Mouse (Mus musculus) bone marrow macrophage, adult 2 months (primary cell): Measurements from ENCODE around the gene Nmral1.

Experiments used
- CTCF ChIP-seq: IDR thresholded peaks from 2 replicates; pipeline ENCODE4 v1.5.1; 2012; ENCODE audit warnings: low read depth, mild to moderate bottlenecking, low read length, moderate library complexity
- POLR2A ChIP-seq: IDR thresholded peaks from 2 replicates; pipeline ENCODE4 v1.6.1; 2012; ENCODE audit warnings: mild to moderate bottlenecking, low read depth, low read length, borderline replicate concordance

- TF ChIP-seq CTCF = no peak
- no peak for TF ChIP-seq POLR2A
Measured at GRCm38 (mm10) chr16:4736262-4736661, 17.1 kb upstream of the Nmral1 start.
